Mouse (Mus musculus): ENCODE measurements around the gene Lingo2.

Lingo2 gene

DNA sequence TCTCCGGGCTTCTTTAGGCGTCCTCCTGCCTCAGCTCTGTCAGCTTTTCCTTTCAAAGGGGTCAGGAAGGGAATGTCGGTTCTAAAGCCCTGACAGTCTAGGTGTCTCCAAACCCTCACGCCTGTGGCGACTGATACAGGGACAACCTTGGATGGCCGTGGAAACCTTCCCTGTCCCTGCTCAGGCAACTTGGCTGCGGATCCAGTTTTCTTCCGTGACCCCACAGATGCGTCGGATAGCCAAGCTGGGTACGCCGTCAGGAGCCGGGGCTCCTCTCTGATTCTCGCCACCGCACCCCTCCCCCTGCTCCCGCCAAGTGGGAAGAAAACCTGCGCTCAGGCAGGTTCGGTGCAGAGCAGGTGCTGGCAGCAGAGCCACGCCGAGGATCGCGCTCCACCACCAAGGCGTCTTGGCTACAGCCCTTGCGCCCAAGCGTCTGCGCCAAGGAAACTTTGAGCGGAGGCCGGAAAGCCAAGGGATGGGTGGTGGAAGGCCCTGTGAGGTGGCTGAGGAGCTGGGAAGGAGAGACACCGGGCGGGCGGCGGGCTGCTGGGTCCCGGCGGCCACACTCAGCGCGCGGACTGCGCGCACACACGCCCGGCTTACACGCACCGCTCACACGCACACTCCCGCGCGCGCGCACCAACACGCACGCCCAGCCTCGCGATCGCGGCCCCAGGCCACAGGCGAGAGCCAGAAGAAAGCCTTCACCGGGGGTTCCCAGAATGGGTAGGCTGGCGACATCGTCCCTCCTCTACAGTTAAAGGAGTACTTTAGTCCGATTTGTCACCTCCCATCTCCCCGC lies at the start of gene Lingo2:
Lingo2 (minus strand) TSS at position 598 of the 805 bp plus-strand sequence.
- in situ Hi-C loops (cut with MboI, MseI): no loop called here

DNA sequence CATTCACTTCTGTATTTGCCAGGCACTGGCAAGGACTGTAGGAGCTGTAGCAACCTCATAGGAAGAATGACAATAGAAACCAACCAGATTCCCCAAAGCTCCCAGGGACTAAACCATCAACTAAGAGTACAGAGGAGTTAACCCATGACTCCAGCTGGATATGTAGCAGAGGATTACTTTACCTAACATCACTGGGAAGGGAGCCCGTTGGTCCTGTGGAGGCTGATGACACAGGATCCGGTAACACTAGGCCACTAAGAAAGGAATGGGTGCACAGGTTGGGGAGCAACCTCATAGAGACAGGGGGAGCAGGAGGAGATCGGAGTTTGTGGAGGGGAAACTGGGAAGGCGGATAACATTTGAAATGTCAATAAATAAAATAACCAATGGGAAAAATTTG lies 21.8 kb upstream of the Lingo2 start:
- in situ Hi-C loops (cut with MboI, MseI): no loop called here

GRCm38 (mm10) chr4:36952431-36953429 lies 1.2 kb upstream of the Lingo2 start:
- in situ Hi-C loops (cut with MboI, MseI): no loop called here

DNA sequence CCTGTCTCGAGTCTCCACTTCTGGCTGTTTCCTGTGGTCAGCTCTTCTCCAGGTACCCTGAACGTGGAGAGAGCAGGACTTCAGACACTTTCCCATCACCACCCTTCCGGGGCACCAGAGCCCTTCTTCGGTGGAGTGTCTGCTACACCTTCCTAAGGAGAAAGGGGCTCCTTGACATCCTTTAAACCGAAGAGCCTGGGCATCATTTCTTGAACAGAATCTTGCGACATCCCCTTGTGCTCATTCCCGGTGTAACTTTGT lies 338 bp upstream of the Lingo2 start:
- in situ Hi-C loops (cut with MboI, MseI): no loop called here

GRCm38 (mm10) chr4:36950790-36951149 lies 777 bp downstream of the Lingo2 start:
- in situ Hi-C loops (cut with MboI, MseI): no loop called here

DNA sequence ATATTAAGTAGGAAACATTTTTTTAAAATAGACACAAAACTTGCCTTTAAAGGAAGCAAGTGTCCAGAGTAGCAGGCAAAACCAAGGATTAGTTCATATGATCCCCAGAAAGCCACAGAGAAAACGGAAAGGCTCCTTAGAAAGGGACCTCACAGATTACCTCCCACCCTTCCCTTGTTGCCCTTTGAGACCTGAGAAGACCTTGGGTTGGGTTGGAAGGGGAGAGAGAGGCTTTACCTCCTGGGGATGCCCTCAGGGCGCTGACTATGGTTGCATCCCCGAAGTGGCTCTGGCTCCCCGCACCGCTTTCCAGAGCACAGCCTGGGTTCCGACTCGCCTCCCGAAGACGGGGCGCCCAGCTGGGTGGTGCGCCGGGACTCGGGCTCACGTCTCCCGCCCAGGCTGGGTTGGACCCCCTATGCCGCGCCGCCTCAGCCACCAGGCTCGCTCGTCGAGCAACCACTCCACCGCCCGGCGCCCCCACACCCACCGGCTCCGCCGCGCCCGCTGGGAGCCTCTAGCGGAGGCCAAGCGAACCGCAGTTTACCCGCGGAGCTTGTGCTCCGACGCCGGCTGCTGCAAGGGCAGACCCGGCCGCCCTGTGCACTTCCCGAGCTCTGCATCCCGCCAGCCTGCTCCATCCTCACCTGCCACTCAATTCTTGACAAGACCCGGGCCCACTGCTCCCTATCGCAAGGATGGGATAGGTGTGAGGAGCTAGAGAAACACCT lies 1.4 kb downstream of the Lingo2 start:
- in situ Hi-C loops (cut with MboI, MseI): no loop called here

- in situ Hi-C loops (cut with MboI, MseI): no loop called here
These were observed 60.7 kb downstream of the Lingo2 start for GRCm38 (mm10) chr4:36890810-36891209.

DNA sequence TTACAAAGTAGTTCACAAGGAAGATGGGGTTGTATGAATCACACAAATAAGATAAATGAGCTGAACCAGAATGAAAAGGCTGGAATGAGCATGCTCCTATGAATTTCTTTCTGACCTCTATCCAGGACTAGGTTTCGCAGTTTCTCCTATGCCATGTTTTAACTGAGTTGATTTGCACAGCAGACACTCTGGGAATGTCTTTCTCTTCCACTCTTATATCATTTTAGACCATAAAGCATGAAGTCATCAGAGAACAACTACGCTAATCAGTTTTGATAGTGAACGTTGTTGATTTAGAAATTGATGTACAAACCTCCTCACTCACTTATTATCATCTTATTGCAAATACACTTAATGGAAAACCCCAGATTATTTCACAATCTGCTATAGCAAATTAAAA lies 61.2 kb downstream of the Lingo2 start:
- in situ Hi-C loops (cut with MboI, MseI): no loop called here

DNA sequence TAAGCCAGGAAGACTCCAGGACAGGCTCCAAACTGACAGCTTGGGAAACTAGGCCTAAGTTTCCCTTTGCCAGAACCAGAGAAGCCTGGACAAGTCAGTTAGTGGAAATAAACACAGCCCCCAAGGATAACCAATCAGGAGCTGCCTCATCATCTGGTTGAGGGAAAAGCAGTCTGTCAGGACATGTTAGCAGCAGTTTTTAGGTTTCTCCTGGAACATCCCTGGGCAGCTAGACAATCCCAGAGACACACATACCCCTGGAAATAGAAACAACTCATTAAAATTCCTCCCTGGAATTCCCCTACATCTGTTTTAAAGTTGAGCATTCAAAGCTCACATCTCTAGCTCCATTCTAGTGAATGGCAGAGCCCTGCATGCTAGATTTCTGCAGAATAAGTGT lies 76.8 kb downstream of the Lingo2 start:
- in situ Hi-C loops (cut with MboI, MseI): no loop called here

GRCm38 (mm10) chr4:36824982-36825381 lies 126.6 kb downstream of the Lingo2 start:
- in situ Hi-C loops (cut with MboI, MseI): no loop called here

GRCm38 (mm10) chr4:36821914-36822313 lies 129.6 kb downstream of the Lingo2 start:
- in situ Hi-C loops (cut with MboI, MseI): no loop called here

GRCm38 (mm10) chr4:36775088-36775487 lies 176.5 kb downstream of the Lingo2 start:
- in situ Hi-C loops (cut with MboI, MseI): no loop called here

DNA sequence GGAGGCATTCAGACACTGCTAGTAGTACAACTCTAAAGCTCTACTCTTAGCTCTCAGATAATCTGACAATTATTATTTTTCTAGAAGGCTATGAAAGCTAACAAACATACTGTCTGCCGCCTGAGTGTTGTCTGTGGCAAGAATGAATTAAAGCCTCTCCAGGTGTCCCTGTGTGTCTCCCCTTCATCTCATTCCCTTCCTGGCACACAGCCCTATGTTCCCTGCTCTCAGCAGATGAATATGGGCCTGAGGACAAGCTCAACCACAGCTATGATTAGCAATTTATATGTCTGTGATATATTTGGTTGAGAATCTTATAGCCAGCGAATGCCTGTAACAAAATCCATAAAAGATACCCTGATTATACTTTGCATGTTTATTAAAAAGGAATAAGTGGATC lies 220.9 kb downstream of the Lingo2 start:
- in situ Hi-C loops (cut with MboI, MseI): no loop called here

- in situ Hi-C loops (cut with MboI, MseI): no loop called here
These were observed 235.1 kb downstream of the Lingo2 start for GRCm38 (mm10) chr4:36716411-36716810.

GRCm38 (mm10) chr4:36698888-36699287 lies 252.7 kb downstream of the Lingo2 start:
- in situ Hi-C loops (cut with MboI, MseI): no loop called here

DNA sequence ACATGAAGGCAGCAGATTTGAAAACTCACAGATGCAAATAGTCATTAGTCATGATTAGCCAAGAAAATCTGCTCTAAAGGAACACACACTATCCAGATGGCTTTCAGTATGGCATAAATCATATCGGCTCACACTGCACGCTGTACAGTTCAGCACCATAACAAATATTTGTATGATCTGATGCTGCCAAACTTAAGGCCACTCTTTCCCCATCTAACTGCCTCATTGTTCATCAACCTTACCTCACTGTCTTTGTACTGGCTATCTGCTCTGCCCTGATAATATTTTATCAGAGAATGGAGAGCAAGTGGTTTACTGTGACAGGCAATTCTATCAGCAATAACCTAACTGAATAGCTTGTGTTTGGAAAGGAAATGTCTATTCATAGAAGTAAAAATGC lies 254.7 kb downstream of the Lingo2 start:
- in situ Hi-C loops (cut with MboI, MseI): no loop called here

DNA sequence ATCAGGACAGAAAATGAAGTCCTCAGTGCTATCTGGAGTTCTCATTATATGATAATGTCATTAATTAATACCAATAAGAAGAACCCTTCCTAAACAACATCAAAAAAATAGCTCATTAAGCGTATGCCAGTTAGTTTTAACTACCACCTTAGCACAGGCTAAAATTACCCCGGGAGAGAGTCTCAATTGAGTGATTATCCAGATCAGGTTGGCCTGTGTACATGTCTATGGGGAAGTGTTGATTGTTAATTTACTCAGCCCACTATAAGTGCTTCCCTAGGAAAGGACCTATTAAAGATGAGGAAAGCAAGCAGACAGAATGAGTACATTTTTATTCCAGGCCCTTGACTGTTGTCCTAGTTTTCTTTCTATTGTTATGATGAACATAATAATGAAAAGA lies 291.6 kb downstream of the Lingo2 start:
- in situ Hi-C loops (cut with MboI, MseI): no loop called here

DNA sequence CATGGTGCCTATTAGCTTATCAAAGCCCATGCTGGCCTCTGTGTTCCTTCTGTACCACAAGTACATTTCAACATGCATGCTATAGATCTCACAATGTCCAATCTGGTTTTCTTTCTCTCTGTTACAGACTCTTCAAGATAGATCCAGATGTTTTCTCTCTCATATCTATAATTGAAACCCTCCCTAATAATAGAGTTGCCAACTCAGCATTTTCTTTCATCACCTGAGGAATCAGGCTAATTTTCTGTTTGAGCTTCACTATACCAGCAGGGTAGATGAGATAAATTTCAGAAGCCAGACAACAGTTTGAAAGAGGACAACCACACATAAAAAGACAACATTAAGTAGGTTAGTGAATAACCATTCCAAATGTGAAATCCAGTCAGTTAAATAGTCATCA lies 303.8 kb downstream of the Lingo2 start:
- in situ Hi-C loops (cut with MboI, MseI): no loop called here

DNA sequence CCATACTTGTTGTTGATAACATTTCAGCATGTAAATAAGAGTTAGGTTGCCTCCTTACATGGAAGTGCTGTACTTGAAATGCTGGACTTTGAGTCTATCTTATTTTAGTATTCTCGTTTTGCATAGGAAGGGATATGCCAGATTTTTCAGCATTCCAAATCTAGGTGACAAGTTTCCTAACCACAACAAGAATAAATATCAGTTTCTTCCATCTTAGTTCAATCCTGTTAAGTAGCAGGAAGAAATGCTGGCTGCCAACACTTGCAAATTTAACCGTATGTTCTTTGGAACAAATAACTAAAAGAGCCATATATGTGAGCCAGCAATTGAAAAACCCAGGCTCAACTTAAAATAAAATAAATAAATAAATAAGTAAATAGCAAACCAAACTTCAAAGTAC lies 315.9 kb downstream of the Lingo2 start:
- in situ Hi-C loops (cut with MboI, MseI): no loop called here

DNA sequence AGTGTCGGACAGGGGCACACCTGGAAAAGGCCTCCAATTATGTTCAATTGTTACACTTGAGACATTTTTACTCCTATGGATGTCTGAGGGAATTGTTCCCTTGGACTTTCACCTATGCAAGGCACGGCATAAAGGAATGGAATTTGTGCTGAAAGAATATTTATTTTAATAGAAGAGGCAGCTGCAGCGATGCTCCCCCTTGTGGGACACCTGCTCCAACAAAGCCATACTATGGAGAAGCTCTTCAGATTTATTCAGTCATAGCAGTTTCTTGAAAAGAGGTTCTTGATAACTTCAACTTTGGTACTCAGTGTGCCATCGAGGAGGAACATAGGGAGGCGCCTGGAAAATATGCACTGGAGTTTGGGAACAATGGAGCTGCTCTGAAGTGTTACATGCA lies 374.7 kb downstream of the Lingo2 start:
- in situ Hi-C loops (cut with MboI, MseI): no loop called here

DNA sequence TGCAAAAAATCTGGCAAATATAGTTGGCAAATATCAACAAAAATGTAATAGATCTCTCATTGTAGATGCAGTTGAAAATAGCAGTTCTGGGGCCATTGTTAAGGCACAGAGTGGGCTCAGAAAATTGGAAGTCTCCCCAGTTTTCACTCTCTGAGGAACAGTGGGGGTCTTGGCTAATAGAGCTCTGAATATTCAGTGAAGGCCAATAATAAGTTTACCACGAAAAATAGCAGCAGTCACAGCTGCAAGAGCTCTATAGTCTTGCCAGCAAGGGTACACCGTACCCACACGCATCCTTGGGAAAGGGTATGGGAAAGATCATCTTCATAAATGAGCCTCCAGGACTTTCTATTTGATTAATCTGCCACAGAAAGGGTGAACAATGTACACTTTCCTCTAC lies 375.3 kb downstream of the Lingo2 start:
- in situ Hi-C loops (cut with MboI, MseI): no loop called here

- in situ Hi-C loops (cut with MboI, MseI): no loop called here
These were observed 385.0 kb downstream of the Lingo2 start for GRCm38 (mm10) chr4:36566544-36566943.

Data from T-helper 1 cell (primary cell).